ENCODE assay signal across 8 mouse cellular contexts in genomic region chr14:13960079-13960478, GRCm38 (mm10). TPM values are rescaled to one million over a fixed set of nuclear protein-coding genes. Genes with fewer than 3 reads are reported as not detected.
A peak's percentile ranks its signal among the peaks of the same experiment; 100 is the strongest.
DNase-seq lines count a peak whose midpoint lies in the region; ATAC-seq lines count a peak whose summit lies in the region.

No protein-coding gene starts in this region.

- H3K9me3 ChIP-seq in forebrain, embryonic 14.5 days (replicated peaks; ENCODE audit: control insufficient read depth, low read length): no peaks in the 10 kb centered on the region
- H3K9me3 ChIP-seq in intestine, embryonic 16.5 days (ENCODE audit: control insufficient read depth, low read length): no peaks in the 10 kb centered on the region
- no peaks in the 10 kb centered on the region for H3K9me3 ChIP-seq in neural tube, embryonic 14.5 days (ENCODE audit: control insufficient read depth, low read length)

- ATAC-seq in forebrain, embryonic 14.5 days: peak; percentile 51; the same call in 1 of the 2 replicates
- ATAC-seq in intestine, embryonic 16.5 days: 0 out of 2 replicates have a peak, but pooled peaks have one; percentile 31
- ATAC-seq in neural tube, embryonic 14.5 days (ENCODE audit: low read depth): peak; percentile 58

- WGBS in forebrain, embryonic 14.5 days: 1% methylated on average over 9 of the region's 9 CpGs
- 0% methylated on average over 9 of the region's 9 CpGs for WGBS in intestine, embryonic 16.5 days
- WGBS in neural tube, embryonic 14.5 days: 0% methylated on average over 9 of the region's 9 CpGs

- peaks cover 8% of the 10 kb centered on the region; the same call in 1 of the 2 replicates for H3K4me1 ChIP-seq in forebrain, embryonic 14.5 days (ENCODE audit: control insufficient read depth, insufficient read depth, low read length)
- peaks cover 10% of the 10 kb centered on the region for H3K4me1 ChIP-seq in intestine, embryonic 16.5 days (ENCODE audit: control insufficient read depth, insufficient read depth, low read length)
- peaks cover 17% of the 10 kb centered on the region; the same call in 1 of the 2 replicates for H3K4me1 ChIP-seq in neural tube, embryonic 14.5 days (ENCODE audit: control insufficient read depth, insufficient read depth, low read length)

- H3K27me3 ChIP-seq in forebrain, embryonic 14.5 days (replicated peaks; ENCODE audit: control insufficient read depth, insufficient read depth, low read length): no peaks in the 10 kb centered on the region
- no peaks in the 10 kb centered on the region for H3K27me3 ChIP-seq in intestine, embryonic 16.5 days (replicated peaks; ENCODE audit: control insufficient read depth, insufficient read depth, low read length)
- no peaks in the 10 kb centered on the region for H3K27me3 ChIP-seq in neural tube, embryonic 14.5 days (ENCODE audit: control insufficient read depth, insufficient read depth, low read length)

- DNase-seq in layer of hippocampus, adult 9-11 months: peak; percentile 29
- DNase-seq in layer of hippocampus, adult 9-10 months (ENCODE audit: low spot score): no peak
- DNase-seq in cerebellum, adult 11-12 months: peak; percentile 46
- peak; percentile 46 for DNase-seq in forebrain, embryonic 14.5 days (ENCODE audit: low spot score)
- peak; percentile 10 to 24 for DNase-seq in lung, adult 18-20 months
- DNase-seq in thymus, postnatal 4 days: peak; percentile 66

- peak overlapping the region; percentile 64 for H3K4me2 ChIP-seq in forebrain, embryonic 14.5 days (ENCODE audit: low read length)
- peak overlapping the region; percentile 68 for H3K4me2 ChIP-seq in intestine, embryonic 16.5 days (ENCODE audit: low read depth, low read length)
- peak overlapping the region; percentile 63 for H3K4me2 ChIP-seq in neural tube, embryonic 14.5 days (ENCODE audit: low read depth, low read length)

- H3K4me3 ChIP-seq in forebrain, embryonic 14.5 days (ENCODE audit: low read depth, low read length): peak overlapping the region; percentile 88
- peak overlapping the region; percentile 96 for H3K4me3 ChIP-seq in intestine, embryonic 16.5 days (ENCODE audit: low read length)
- H3K4me3 ChIP-seq in neural tube, embryonic 14.5 days (ENCODE audit: low read depth, low read length): peak overlapping the region; percentile 96

- peak overlapping the region; percentile 90; the same call in 1 of the 2 replicates for H3K27ac ChIP-seq in forebrain, embryonic 14.5 days (ENCODE audit: low read depth, low read length)
- H3K27ac ChIP-seq in intestine, embryonic 16.5 days (ENCODE audit: low read length): peak overlapping the region; percentile 94
- peak overlapping the region; percentile 89 for H3K27ac ChIP-seq in neural tube, embryonic 14.5 days (ENCODE audit: low read depth, low read length)

- peak overlapping the region; percentile 98 for H3K9ac ChIP-seq in forebrain, embryonic 14.5 days (ENCODE audit: low read length)
- H3K9ac ChIP-seq in intestine, embryonic 16.5 days (ENCODE audit: low read depth, low read length): peak overlapping the region; percentile 99
- peak overlapping the region; percentile 98 for H3K9ac ChIP-seq in neural tube, embryonic 14.5 days (replicated peaks; ENCODE audit: low read depth, low read length)

- H3K36me3 ChIP-seq in forebrain, embryonic 14.5 days (ENCODE audit: control insufficient read depth, insufficient read depth, low read length): peaks cover 9% of the 10 kb centered on the region; the same call in 1 of the 2 replicates
- peaks cover 6% of the 10 kb centered on the region for H3K36me3 ChIP-seq in intestine, embryonic 16.5 days (ENCODE audit: control insufficient read depth, insufficient read depth, low read length)
- H3K36me3 ChIP-seq in neural tube, embryonic 14.5 days (ENCODE audit: control insufficient read depth, insufficient read depth, low read length): no peaks in the 10 kb centered on the region

RNA-seq across cellular contexts. Expression of gene Atxn7, which starts 1.2 kb away (rescaled TPM):
- polyA plus RNA-seq in forebrain, embryonic 14.5 days (2014; fragmentation: Nextera tagmentation; extraction: Ambion mirVana): 3.5 and 3.6 TPM in 2 replicates
- polyA plus RNA-seq in intestine, embryonic 16.5 days (2015; fragmentation: Nextera tagmentation; extraction: Ambion mirVana): 2.9 and 3.5 TPM in 2 replicates
- 6.0 and 6.1 TPM in 2 replicates for polyA plus RNA-seq in neural tube, embryonic 14.5 days (2014; fragmentation: Nextera tagmentation; extraction: Ambion mirVana)

RNA-seq across cellular contexts. Expression of gene Thoc7, which starts 1.6 kb away (rescaled TPM):
- 208 and 217 TPM in 2 replicates for polyA plus RNA-seq in forebrain, embryonic 14.5 days (2014; fragmentation: Nextera tagmentation; extraction: Ambion mirVana)
- 152 and 155 TPM in 2 replicates for polyA plus RNA-seq in intestine, embryonic 16.5 days (2015; fragmentation: Nextera tagmentation; extraction: Ambion mirVana)
- 207 and 228 TPM in 2 replicates for polyA plus RNA-seq in neural tube, embryonic 14.5 days (2014; fragmentation: Nextera tagmentation; extraction: Ambion mirVana)

RNA-seq across cellular contexts. Expression of gene Gm281, which starts 45.8 kb away (rescaled TPM):
- not detected in 2 replicates for polyA plus RNA-seq in forebrain, embryonic 14.5 days (2014; fragmentation: Nextera tagmentation; extraction: Ambion mirVana)
- 0.04 and 0.07 TPM in 2 replicates for polyA plus RNA-seq in intestine, embryonic 16.5 days (2015; fragmentation: Nextera tagmentation; extraction: Ambion mirVana)
- not detected in 2 replicates for polyA plus RNA-seq in neural tube, embryonic 14.5 days (2014; fragmentation: Nextera tagmentation; extraction: Ambion mirVana)
